Mouse (Mus musculus): ENCODE data around the gene Slc23a3. TPM values are rescaled to one million over a fixed set of nuclear protein-coding genes. Genes with fewer than 3 reads are reported as not detected.

Slc23a3 gene
- total RNA-seq (2021): 1 to 10 TPM in 1 of 2 experiments, under 1 TPM in 1; 0.34 to 1.0 TPM
- 1.7 and 1.8 TPM in 2 replicates for polyA plus RNA-seq (2012; rRNA removed)
- long read RNA-seq: 0 reads

DNA sequence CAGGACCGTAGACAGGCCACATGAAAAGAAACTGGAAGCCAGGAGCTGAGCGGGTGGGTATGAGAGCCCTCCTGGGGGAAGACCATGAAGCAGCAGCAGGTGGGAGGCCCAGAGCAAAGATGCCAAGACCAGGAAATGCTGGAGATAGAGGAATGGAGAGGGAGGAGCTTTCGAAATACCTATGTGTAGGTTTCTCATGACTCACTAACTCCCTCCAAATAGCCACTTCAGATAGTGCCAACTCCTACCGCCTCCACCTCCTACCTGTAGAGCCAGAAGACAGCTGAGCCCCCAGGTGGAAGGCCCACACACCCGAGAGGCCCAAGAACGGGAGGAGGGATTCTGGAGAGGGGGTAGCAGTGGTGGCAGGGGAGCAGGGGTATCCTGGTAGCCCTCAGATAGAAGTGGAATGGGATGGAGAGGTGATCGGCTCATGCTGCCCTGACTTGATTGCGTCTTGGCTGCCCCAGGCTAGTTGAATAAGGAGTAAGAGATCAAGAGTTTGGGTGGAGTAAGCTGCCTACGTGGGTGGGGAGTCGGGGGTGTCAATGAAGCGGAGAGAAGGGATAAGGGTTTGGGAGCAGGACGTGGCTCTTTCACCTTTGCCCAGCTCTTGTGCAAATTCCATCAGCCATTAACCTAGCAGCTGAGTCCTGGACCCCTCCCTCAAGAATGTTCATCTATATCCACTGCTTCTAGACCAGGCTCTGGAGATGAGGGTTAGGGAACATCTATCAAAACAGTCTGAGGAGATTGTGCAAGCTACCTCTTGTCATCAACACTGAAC lies at the start of gene Slc23a3:
Slc23a3 (minus strand) TSS at position 470 of the 787 bp plus-strand sequence.
- no peak for DNase-seq
- no peak for TF ChIP-seq CTCF (IDR thresholded peaks at IDR 0.05)
- no peak for TF ChIP-seq EP300 (IDR thresholded peaks at IDR 0.05; ENCODE audit: insufficient read depth, low read depth, low read length)
- no peak for TF ChIP-seq POLR2A (IDR thresholded peaks at IDR 0.05; ENCODE audit: insufficient read depth, low read depth, low read length)
- H3K36me3 ChIP-seq (ENCODE audit: control insufficient read depth, insufficient read depth, low read length): no peaks in the 10 kb centered on the region
- no peaks in the 10 kb centered on the region for H3K27me3 ChIP-seq (ENCODE audit: control insufficient read depth, insufficient read depth, low read length)
- no peaks in the 10 kb centered on the region for H3K4me1 ChIP-seq (ENCODE audit: control insufficient read depth, insufficient read depth, low read length)
- 57% methylated on average over 12 of the region's 12 CpGs for WGBS
- H3K79me2 ChIP-seq (replicated peaks; ENCODE audit: control insufficient read depth, insufficient read depth, low read length): no peaks in the 10 kb centered on the region
- intact Hi-C loops (cut with DNase I): no loop called here
- no peak within 1 kb of the TSS for H3K4me3 ChIP-seq
- H3K27ac ChIP-seq: no peak within 1 kb of the TSS
- H3K9ac ChIP-seq (ENCODE audit: low read depth, low read length): no peak within 1 kb of the TSS

DNA sequence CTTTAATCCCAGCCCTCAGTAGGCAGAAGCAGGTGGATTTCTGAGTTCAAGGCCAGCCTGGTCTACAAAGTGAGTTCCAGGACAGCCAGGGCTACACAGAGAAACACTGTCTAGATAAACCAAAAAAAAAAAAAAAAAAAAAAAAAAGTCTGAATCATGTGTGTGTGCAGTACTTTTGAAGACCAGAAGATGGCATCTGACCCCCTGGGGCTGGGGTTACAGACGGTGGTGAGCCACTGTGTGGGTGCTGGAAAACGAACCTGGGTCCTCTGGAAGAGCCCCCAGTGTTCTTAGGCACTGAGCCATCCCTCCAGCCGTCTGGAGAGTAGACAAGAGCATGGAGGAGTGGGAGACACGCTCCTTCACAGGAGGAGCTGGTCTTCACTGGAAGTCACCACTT lies 48.5 kb upstream of the Slc23a3 start:
- TF ChIP-seq CTCF (IDR thresholded peaks at IDR 0.05): peak; percentile 44
- TF ChIP-seq EP300 (IDR thresholded peaks at IDR 0.05; ENCODE audit: insufficient read depth, low read depth, low read length): no peak
- no peak for TF ChIP-seq POLR2A (IDR thresholded peaks at IDR 0.05; ENCODE audit: insufficient read depth, low read depth, low read length)
- H3K4me1 ChIP-seq (ENCODE audit: control insufficient read depth, insufficient read depth, low read length): no peaks in the 10 kb centered on the region; the same call in 1 of the 2 replicates
- 72% methylated on average over 4 of the region's 4 CpGs for WGBS
- intact Hi-C loops (cut with DNase I): loop anchor here (5.0 kb wide), 1 partner anchor 70 kb away; no protein-coding TSS in a partner anchor
- H3K36me3 ChIP-seq (ENCODE audit: control insufficient read depth, insufficient read depth, low read length): no peaks in the 10 kb centered on the region
- no peaks in the 10 kb centered on the region for H3K79me2 ChIP-seq (replicated peaks; ENCODE audit: control insufficient read depth, insufficient read depth, low read length)
- DNase-seq: no peak
- H3K27ac ChIP-seq: no peak overlapping the region
- no peak overlapping the region for H3K9ac ChIP-seq (ENCODE audit: low read depth, low read length)
- H3K27me3 ChIP-seq (ENCODE audit: control insufficient read depth, insufficient read depth, low read length): no peaks in the 10 kb centered on the region
- H3K4me3 ChIP-seq: no peak overlapping the region

DNA sequence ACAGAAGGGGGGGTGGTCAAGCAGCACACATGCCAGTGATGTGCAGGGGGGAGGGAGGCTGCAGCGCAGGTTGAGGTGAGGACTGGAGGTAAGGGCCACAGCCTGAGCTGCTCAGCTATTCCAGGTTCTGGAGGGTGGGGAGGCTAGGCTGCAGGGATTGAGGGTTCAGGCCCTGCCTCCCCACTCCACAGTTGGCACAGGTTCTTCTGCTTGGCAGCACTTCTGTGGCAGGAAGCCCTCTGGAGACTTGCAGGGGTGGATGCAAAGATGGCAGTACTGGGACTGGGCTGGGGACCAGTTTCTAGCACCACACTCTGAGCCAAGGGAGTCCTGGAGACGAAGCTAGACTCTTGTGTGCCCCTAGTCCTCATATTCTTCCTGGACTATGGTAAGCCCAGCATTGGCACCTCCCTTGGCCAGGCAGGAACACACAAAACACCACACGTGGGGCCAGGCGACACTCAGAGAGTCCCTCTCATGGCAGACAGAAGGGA lies 47.7 kb upstream of the Slc23a3 start:
- no peaks in the 10 kb centered on the region for H3K36me3 ChIP-seq (ENCODE audit: control insufficient read depth, insufficient read depth, low read length)
- no peak overlapping the region for H3K9ac ChIP-seq (ENCODE audit: low read depth, low read length)
- no peaks in the 10 kb centered on the region for H3K79me2 ChIP-seq (replicated peaks; ENCODE audit: control insufficient read depth, insufficient read depth, low read length)
- no peaks in the 10 kb centered on the region for H3K27me3 ChIP-seq (ENCODE audit: control insufficient read depth, insufficient read depth, low read length)
- TF ChIP-seq POLR2A (IDR thresholded peaks at IDR 0.05; ENCODE audit: insufficient read depth, low read depth, low read length) (no peak), CTCF (IDR thresholded peaks at IDR 0.05) (no peak), EP300 (IDR thresholded peaks at IDR 0.05; ENCODE audit: insufficient read depth, low read depth, low read length) (no peak)
- intact Hi-C loops (cut with DNase I): loop anchor here (5.0 kb wide), 1 partner anchor 71 kb away; no protein-coding TSS in a partner anchor
- H3K27ac ChIP-seq: no peak overlapping the region
- DNase-seq: no peak
- no peak overlapping the region for H3K4me3 ChIP-seq
- H3K4me1 ChIP-seq (ENCODE audit: control insufficient read depth, insufficient read depth, low read length): no peaks in the 10 kb centered on the region; the same call in 1 of the 2 replicates
- 85% methylated on average over 4 of the region's 4 CpGs for WGBS

DNA sequence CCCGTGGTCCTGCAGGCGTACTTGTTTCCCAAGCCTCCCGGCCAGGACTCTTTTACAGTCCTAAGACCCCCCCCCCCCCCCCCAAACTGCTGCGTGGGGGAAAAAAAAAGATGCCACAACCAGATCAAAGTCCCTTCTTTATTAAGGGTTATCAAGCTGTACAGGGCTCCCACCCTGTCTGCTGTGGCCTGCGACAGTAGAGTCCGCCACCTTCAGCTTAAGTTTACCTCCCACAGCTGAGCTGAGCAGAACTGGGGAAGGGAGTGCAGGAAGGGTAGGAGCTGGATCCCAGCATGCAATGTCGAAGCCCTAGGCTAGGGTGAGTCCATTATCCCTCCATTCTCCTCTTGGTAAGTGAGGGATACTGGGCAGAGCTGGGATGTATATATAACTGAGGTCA lies 47.1 kb upstream of the Slc23a3 start:
- TF ChIP-seq POLR2A (IDR thresholded peaks at IDR 0.05; ENCODE audit: insufficient read depth, low read depth, low read length) (no peak), CTCF (IDR thresholded peaks at IDR 0.05) (no peak)
- DNase-seq: no peak
- H3K27me3 ChIP-seq (ENCODE audit: control insufficient read depth, insufficient read depth, low read length): no peaks in the 10 kb centered on the region
- no peak overlapping the region for H3K9ac ChIP-seq (ENCODE audit: low read depth, low read length)
- H3K4me3 ChIP-seq: peak overlapping the region; percentile 51
- intact Hi-C loops (cut with DNase I): loop anchor here (1.0 to 5.0 kb wide), 2 partner anchors 11 to 72 kb away; no protein-coding TSS in a partner anchor
- H3K79me2 ChIP-seq (replicated peaks; ENCODE audit: control insufficient read depth, insufficient read depth, low read length): no peaks in the 10 kb centered on the region
- no peaks in the 10 kb centered on the region; the same call in 1 of the 2 replicates for H3K4me1 ChIP-seq (ENCODE audit: control insufficient read depth, insufficient read depth, low read length)
- H3K36me3 ChIP-seq (ENCODE audit: control insufficient read depth, insufficient read depth, low read length): no peaks in the 10 kb centered on the region
- WGBS: 42% methylated on average over 7 of the region's 7 CpGs
- H3K27ac ChIP-seq: no peak overlapping the region

DNA sequence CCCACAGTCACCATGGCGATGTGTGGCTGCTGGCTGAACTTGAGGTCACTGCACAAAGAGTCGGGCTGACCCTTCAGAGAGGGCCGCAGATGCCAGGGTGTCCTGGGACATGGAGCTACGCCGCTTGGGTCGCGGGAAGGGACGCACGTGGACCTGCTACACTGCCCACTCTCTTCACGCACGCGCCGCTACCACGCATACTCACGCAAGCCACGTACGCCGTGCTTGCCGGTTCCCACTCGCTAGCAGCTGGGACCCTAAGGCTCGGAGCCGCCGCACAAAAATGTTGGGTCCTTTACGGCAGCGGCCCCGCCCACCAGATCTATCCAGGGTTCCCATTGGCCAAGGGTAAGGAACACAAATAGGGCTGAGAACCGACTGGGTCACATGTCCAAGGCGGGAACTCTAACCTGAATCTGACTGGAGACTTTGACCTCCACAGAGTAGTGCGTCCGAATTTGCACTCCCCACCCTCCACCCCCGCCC lies 46.5 kb upstream of the Slc23a3 start, which contains the start of gene Abcb6:
Abcb6 (minus strand) TSS at position 288 of the 486 bp plus-strand sequence.
- under 1% methylated on average over 31 of the region's 31 CpGs for WGBS
- Histone ChIP-seq H3K36me3 (ENCODE audit: control insufficient read depth, insufficient read depth, low read length) (no peaks in the 10 kb centered on the region), H3K27ac (peak within 1 kb of the TSS; percentile 72), H3K79me2 (replicated peaks; ENCODE audit: control insufficient read depth, insufficient read depth, low read length) (no peaks in the 10 kb centered on the region), H3K4me1 (ENCODE audit: control insufficient read depth, insufficient read depth, low read length) (no peaks in the 10 kb centered on the region; the same call in 1 of the 2 replicates), H3K4me3 (peak within 1 kb of the TSS; percentile 51), H3K27me3 (ENCODE audit: control insufficient read depth, insufficient read depth, low read length) (no peaks in the 10 kb centered on the region), H3K9ac (ENCODE audit: low read depth, low read length) (peak within 1 kb of the TSS; percentile 75)
- intact Hi-C loops (cut with DNase I): loop anchor here (1.0 to 5.0 kb wide), 2 partner anchors 11 to 72 kb away; no protein-coding TSS in a partner anchor
- no peak for TF ChIP-seq EP300 (IDR thresholded peaks at IDR 0.05; ENCODE audit: insufficient read depth, low read depth, low read length)
- TF ChIP-seq POLR2A (IDR thresholded peaks at IDR 0.05; ENCODE audit: insufficient read depth, low read depth, low read length): peak; percentile 57
- TF ChIP-seq CTCF (IDR thresholded peaks at IDR 0.05): no peak
- peak; percentile 87 to 90 for DNase-seq
